ENCODE assay signal across 24 mouse cellular contexts in the genomic region with DNA sequence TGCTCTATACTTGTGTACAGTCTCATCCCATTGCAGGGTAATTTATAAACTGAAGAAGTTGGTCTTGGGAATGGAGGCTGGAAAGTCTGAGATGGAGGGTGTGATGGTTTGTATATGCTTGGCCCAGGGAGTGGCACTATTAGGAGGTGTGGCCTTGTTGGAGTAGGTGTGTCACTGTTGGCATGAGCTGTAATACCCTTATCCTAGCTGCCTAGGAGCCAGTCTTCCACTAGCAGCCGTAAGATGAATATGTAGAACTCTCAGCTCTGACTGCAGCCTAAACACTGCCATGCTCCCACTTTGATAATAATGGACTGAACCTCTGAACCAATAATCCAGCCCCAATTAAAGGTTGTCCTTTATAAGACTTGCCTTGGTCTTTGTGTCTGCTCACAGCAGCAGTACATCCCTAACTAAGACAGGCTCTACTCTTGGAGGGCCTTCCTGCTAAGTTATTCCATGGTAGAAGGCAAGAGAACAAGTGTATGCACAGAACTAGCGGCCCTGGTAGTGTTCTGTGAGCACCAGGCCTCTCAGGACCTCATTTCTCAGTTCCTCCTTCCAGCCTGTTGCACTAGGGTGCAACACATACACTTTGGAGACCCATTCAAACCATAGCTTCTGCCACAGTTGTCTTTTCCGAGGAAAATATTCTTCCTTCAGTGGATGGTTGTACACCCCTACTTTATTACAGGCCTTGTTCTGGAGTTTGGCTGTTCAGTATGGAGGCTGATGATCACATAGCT. TPM values are rescaled to one million over a fixed set of nuclear protein-coding genes. Genes with fewer than 3 reads are reported as not detected.
A peak's percentile ranks its signal among the peaks of the same experiment; 100 is the strongest.
DNase-seq lines count a peak whose midpoint lies in the region; ATAC-seq and TF ChIP-seq lines count a peak whose summit lies in the region.
"Had no signal": no experiment of that assay in that cellular context is flagged by ENCODE, and none has a peak within 500 bp of the region (broad histone marks: within the 10 kb centered on the region; RNA-seq: fewer than 3 reads in every experiment).

No protein-coding gene starts in this region.

- H3K9ac ChIP-seq in midbrain, embryonic 11.5 days (ENCODE audit: low read length), result no peak overlapping the region
- H3K9ac ChIP-seq in midbrain, embryonic 13.5 days (replicated peaks), result no peak overlapping the region
- peak overlapping the region; percentile 39; the same call in 1 of the 2 replicates for H3K9ac ChIP-seq in liver, embryonic 12.5 days
- H3K9ac ChIP-seq in lung, postnatal 0 days (replicated peaks; ENCODE audit: low read depth), result no peak overlapping the region
- H3K9ac ChIP-seq in kidney, embryonic 15.5 days, result no peak overlapping the region
- H3K9ac ChIP-seq: midbrain, embryonic 15.5 days; neural tube, embryonic 12.5 days had no signal

- ATAC-seq in midbrain, embryonic 11.5 days (ENCODE audit: low FRiP score), result no peak
- ATAC-seq in midbrain, embryonic 13.5 days, result no peak
- ATAC-seq in liver, embryonic 12.5 days, result peak; percentile 66
- ATAC-seq in megakaryocyte progenitor cell, adult 5-6 weeks (replicated peaks; ENCODE audit: poor library complexity), result 0 out of 2 replicates have a peak, but pooled peaks have one; percentile 18
- no peak for ATAC-seq in lung, postnatal 0 days
- ATAC-seq in kidney, embryonic 15.5 days (replicated peaks; ENCODE audit: low FRiP score), result no peak
- ATAC-seq: CD4-positive, CD25-positive, alpha-beta regulatory T cell, adult 4 months; forebrain, embryonic 16.5 days; hindbrain, embryonic 16.5 days; midbrain, embryonic 15.5 days; Patski had no signal

- intact Hi-C loops in left cerebral cortex, postnatal 25 days (cut with DNase I), result no loop called here

- TF ChIP-seq EP300 in lung, postnatal 0 days (IDR thresholded peaks at IDR 0.05), result no peak

- no peak for TF ChIP-seq POLR2A in cerebellum, adult 2 months (IDR thresholded peaks at IDR 0.05; ENCODE audit: borderline replicate concordance, insufficient read depth, low read length)

- no peak overlapping the region for H3K27ac ChIP-seq in midbrain, embryonic 11.5 days (ENCODE audit: low read depth, low read length)
- no peak overlapping the region for H3K27ac ChIP-seq in midbrain, embryonic 13.5 days
- H3K27ac ChIP-seq in liver, embryonic 12.5 days, result peak overlapping the region; percentile 75
- no peak overlapping the region for H3K27ac ChIP-seq in lung, postnatal 0 days (ENCODE audit: low read length)
- no peak overlapping the region for H3K27ac ChIP-seq in cerebellum, adult 2 months (ENCODE audit: insufficient read depth, low read length)
- no peak overlapping the region for H3K27ac ChIP-seq in kidney, embryonic 15.5 days
- H3K27ac ChIP-seq: forebrain, embryonic 10.5 days; left cerebral cortex, adult 2 months; limb, embryonic 10.5 days; midbrain, embryonic 15.5 days; neural tube, embryonic 12.5 days had no signal

- no peaks in the 10 kb centered on the region for H3K9me3 ChIP-seq in midbrain, embryonic 11.5 days (ENCODE audit: control insufficient read depth, low read length)
- H3K9me3 ChIP-seq in midbrain, embryonic 13.5 days, result no peaks in the 10 kb centered on the region
- no peaks in the 10 kb centered on the region for H3K9me3 ChIP-seq in liver, embryonic 12.5 days (replicated peaks)
- no peaks in the 10 kb centered on the region for H3K9me3 ChIP-seq in lung, postnatal 0 days (ENCODE audit: low read length)
- H3K9me3 ChIP-seq in kidney, embryonic 15.5 days (replicated peaks), result no peaks in the 10 kb centered on the region
- H3K9me3 ChIP-seq: forebrain, embryonic 10.5 days; limb, embryonic 10.5 days; midbrain, embryonic 15.5 days; neural tube, embryonic 12.5 days had no signal

- no peak overlapping the region for H3K4me2 ChIP-seq in midbrain, embryonic 11.5 days
- no peak overlapping the region for H3K4me2 ChIP-seq in midbrain, embryonic 13.5 days (replicated peaks)
- H3K4me2 ChIP-seq in liver, embryonic 12.5 days, result peak overlapping the region; percentile 49
- no peak overlapping the region for H3K4me2 ChIP-seq in lung, postnatal 0 days (replicated peaks; ENCODE audit: low read depth, low read length)
- H3K4me2 ChIP-seq in kidney, embryonic 15.5 days, result no peak overlapping the region
- H3K4me2 ChIP-seq: heart, embryonic 11.5 days; midbrain, embryonic 15.5 days; neural tube, embryonic 12.5 days had no signal

- 95% methylated on average over 3 of the region's 3 CpGs for WGBS in midbrain, embryonic 11.5 days
- WGBS in midbrain, embryonic 13.5 days, result 93% methylated on average over 3 of the region's 3 CpGs
- WGBS in liver, embryonic 12.5 days (ENCODE audit: insufficient replicate concordance), result 51% methylated on average over 3 of the region's 3 CpGs
- WGBS in lung, postnatal 0 days, result 79% methylated on average over 3 of the region's 3 CpGs
- WGBS in cerebellum, adult 2 months, result 90% methylated on average over 3 of the region's 3 CpGs
- WGBS in kidney, embryonic 15.5 days, result 89% methylated on average over 3 of the region's 3 CpGs

- H3K27me3 ChIP-seq in midbrain, embryonic 11.5 days (ENCODE audit: control insufficient read depth, insufficient read depth, low read length), result no peaks in the 10 kb centered on the region
- H3K27me3 ChIP-seq in midbrain, embryonic 13.5 days, result no peaks in the 10 kb centered on the region
- no peaks in the 10 kb centered on the region for H3K27me3 ChIP-seq in liver, embryonic 12.5 days (replicated peaks)
- H3K27me3 ChIP-seq in lung, postnatal 0 days (replicated peaks; ENCODE audit: insufficient read depth, low read length), result no peaks in the 10 kb centered on the region
- H3K27me3 ChIP-seq in cerebellum, adult 2 months (ENCODE audit: control insufficient read depth, insufficient read depth, low read length), result no peaks in the 10 kb centered on the region
- no peaks in the 10 kb centered on the region for H3K27me3 ChIP-seq in kidney, embryonic 15.5 days
- H3K27me3 ChIP-seq: midbrain, embryonic 15.5 days; neural tube, embryonic 12.5 days; Patski had no signal

- DNase-seq in midbrain, embryonic 11.5 days (ENCODE audit: low spot score, missing footprints), result peak; percentile 26
- no peak for DNase-seq in left cerebral cortex, postnatal 25 days (ENCODE audit: low spot score in 2 of 2)
- no peak for DNase-seq in lung, postnatal 0 days (ENCODE audit: low spot score)
- no peak for DNase-seq in cerebellum, adult 2 months
- DNase-seq: cerebellum, adult 8-10 months; gastrocnemius, postnatal 10 days; kidney, adult 11 months; lung, postnatal 14 days; right cerebral cortex, postnatal 14 days; thymus, adult 2 months had no signal

- H3K4me1 ChIP-seq in midbrain, embryonic 11.5 days (ENCODE audit: control insufficient read depth, insufficient read depth, low read length), result peaks cover 11% of the 10 kb centered on the region
- peaks cover 19% of the 10 kb centered on the region for H3K4me1 ChIP-seq in midbrain, embryonic 13.5 days (replicated peaks)
- peaks cover 58% of the 10 kb centered on the region for H3K4me1 ChIP-seq in liver, embryonic 12.5 days
- H3K4me1 ChIP-seq in lung, postnatal 0 days (ENCODE audit: insufficient read depth, low read depth, low read length), result peaks cover 4% of the 10 kb centered on the region; the same call in 1 of the 2 replicates
- H3K4me1 ChIP-seq in cerebellum, adult 2 months (ENCODE audit: control insufficient read depth, insufficient read depth, low read length), result peaks cover 4% of the 10 kb centered on the region
- H3K4me1 ChIP-seq in kidney, embryonic 15.5 days, result peaks cover 20% of the 10 kb centered on the region

- H3K4me3 ChIP-seq in midbrain, embryonic 11.5 days (ENCODE audit: low read depth, low read length), result no peak overlapping the region
- no peak overlapping the region for H3K4me3 ChIP-seq in midbrain, embryonic 13.5 days (replicated peaks)
- H3K4me3 ChIP-seq in liver, embryonic 12.5 days, result no peak overlapping the region
- no peak overlapping the region for H3K4me3 ChIP-seq in lung, postnatal 0 days (ENCODE audit: low read depth, low read length)
- H3K4me3 ChIP-seq in cerebellum, adult 2 months (replicated peaks; ENCODE audit: insufficient read depth, low read depth, low read length), result no peak overlapping the region
- no peak overlapping the region for H3K4me3 ChIP-seq in kidney, embryonic 15.5 days (replicated peaks)
- H3K4me3 ChIP-seq: forebrain, embryonic 10.5 days; left cerebral cortex, adult 2 months; limb, embryonic 10.5 days; midbrain, embryonic 15.5 days; neural tube, embryonic 12.5 days had no signal

- no peak for TF ChIP-seq CTCF in lung, postnatal 0 days (IDR thresholded peaks at IDR 0.05)
- TF ChIP-seq CTCF in cerebellum, adult 2 months (IDR thresholded peaks at IDR 0.05; ENCODE audit: borderline replicate concordance, insufficient read depth, low read depth, low read length), result no peak

- no peaks in the 10 kb centered on the region for H3K36me3 ChIP-seq in midbrain, embryonic 11.5 days (ENCODE audit: control insufficient read depth, insufficient read depth, low read length)
- H3K36me3 ChIP-seq in midbrain, embryonic 13.5 days, result no peaks in the 10 kb centered on the region
- peaks cover 9% of the 10 kb centered on the region; the same call in 1 of the 2 replicates for H3K36me3 ChIP-seq in liver, embryonic 12.5 days
- no peaks in the 10 kb centered on the region for H3K36me3 ChIP-seq in lung, postnatal 0 days (ENCODE audit: insufficient read depth, low read length)
- no peaks in the 10 kb centered on the region for H3K36me3 ChIP-seq in kidney, embryonic 15.5 days
- H3K36me3 ChIP-seq: midbrain, embryonic 15.5 days; neural tube, embryonic 12.5 days had no signal

RNA-seq across cellular contexts. Expression of a gene that starts 3.9 kb away (rescaled TPM):
- polyA plus RNA-seq in midbrain, embryonic 11.5 days (2014; fragmentation: Nextera tagmentation; extraction: Ambion mirVana), result 53.1 and 56.4 TPM in 2 replicates
- 48.9 and 50.0 TPM in 2 replicates for polyA plus RNA-seq in midbrain, embryonic 13.5 days (2015; fragmentation: Nextera tagmentation; extraction: Ambion mirVana)
- polyA plus RNA-seq in liver, embryonic 12.5 days (2016; fragmentation: Nextera tagmentation; extraction: Ambion mirVana), result 37.9 and 39.0 TPM in 2 replicates
- total RNA-seq in megakaryocyte progenitor cell, adult 5-6 weeks (2015), result 31.8 and 41.3 TPM in 2 replicates
- 52.3 and 54.7 TPM in 2 replicates for total RNA-seq in megakaryocyte progenitor cell, adult 5-6 weeks (2017)
- 10 to 100 TPM; 32.7 to 42.0 TPM for total RNA-seq in left cerebral cortex, postnatal 25 days (2021)
- polyA plus RNA-seq in lung, postnatal 0 days (2015; fragmentation: Nextera tagmentation; extraction: Ambion mirVana), result 27.3 and 28.1 TPM in 2 replicates
- polyA plus RNA-seq in cerebellum, adult 2 months (2012; rRNA removed), result 32.4 and 33.9 TPM in 2 replicates
- 42.0 and 50.4 TPM in 2 replicates for polyA plus RNA-seq in kidney, embryonic 15.5 days (2015; fragmentation: Nextera tagmentation; extraction: Ambion mirVana)

RNA-seq across cellular contexts. Expression of a gene that starts 15.2 kb away (rescaled TPM):
- 69.5 and 81.7 TPM in 2 replicates for polyA plus RNA-seq in midbrain, embryonic 11.5 days (2014; fragmentation: Nextera tagmentation; extraction: Ambion mirVana)
- polyA plus RNA-seq in midbrain, embryonic 13.5 days (2015; fragmentation: Nextera tagmentation; extraction: Ambion mirVana), result 70.8 and 75.5 TPM in 2 replicates
- 63.7 and 68.9 TPM in 2 replicates for polyA plus RNA-seq in liver, embryonic 12.5 days (2016; fragmentation: Nextera tagmentation; extraction: Ambion mirVana)
- total RNA-seq in megakaryocyte progenitor cell, adult 5-6 weeks (2015), result 56.4 and 57.4 TPM in 2 replicates
- total RNA-seq in megakaryocyte progenitor cell, adult 5-6 weeks (2017), result 35.8 and 36.5 TPM in 2 replicates
- 10 to 100 TPM; 34.2 to 36.8 TPM for total RNA-seq in left cerebral cortex, postnatal 25 days (2021)
- 26.4 and 27.5 TPM in 2 replicates for polyA plus RNA-seq in lung, postnatal 0 days (2015; fragmentation: Nextera tagmentation; extraction: Ambion mirVana)
- polyA plus RNA-seq in cerebellum, adult 2 months (2012; rRNA removed), result 57.8 and 60.8 TPM in 2 replicates
- 86.1 and 89.0 TPM in 2 replicates for polyA plus RNA-seq in kidney, embryonic 15.5 days (2015; fragmentation: Nextera tagmentation; extraction: Ambion mirVana)

RNA-seq across cellular contexts. Expression of a gene that starts 37.0 kb away (rescaled TPM):
- polyA plus RNA-seq in midbrain, embryonic 11.5 days (2014; fragmentation: Nextera tagmentation; extraction: Ambion mirVana), result 6.7 and 7.9 TPM in 2 replicates
- 3.3 and 3.7 TPM in 2 replicates for polyA plus RNA-seq in midbrain, embryonic 13.5 days (2015; fragmentation: Nextera tagmentation; extraction: Ambion mirVana)
- 16.5 and 17.2 TPM in 2 replicates for polyA plus RNA-seq in liver, embryonic 12.5 days (2016; fragmentation: Nextera tagmentation; extraction: Ambion mirVana)
- 4.0 and 5.4 TPM in 2 replicates for total RNA-seq in megakaryocyte progenitor cell, adult 5-6 weeks (2015)
- total RNA-seq in megakaryocyte progenitor cell, adult 5-6 weeks (2017), result 2.8 and 3.5 TPM in 2 replicates
- 1 to 10 TPM; 4.1 to 4.3 TPM for total RNA-seq in left cerebral cortex, postnatal 25 days (2021)
- 8.1 and 8.2 TPM in 2 replicates for polyA plus RNA-seq in lung, postnatal 0 days (2015; fragmentation: Nextera tagmentation; extraction: Ambion mirVana)
- 7.9 and 10.3 TPM in 2 replicates for polyA plus RNA-seq in cerebellum, adult 2 months (2012; rRNA removed)
- polyA plus RNA-seq in kidney, embryonic 15.5 days (2015; fragmentation: Nextera tagmentation; extraction: Ambion mirVana), result 10.7 and 11.5 TPM in 2 replicates

Comparison
In these comparisons a context has a peak if more than half of its experiments do, and no peak if none do; other contexts are left out.
1. ATAC-seq: peak in liver, embryonic 12.5 days (single experiment) and megakaryocyte progenitor cell, adult 5-6 weeks (single experiment); none in midbrain, embryonic 11.5 days (single experiment), midbrain, embryonic 13.5 days (single experiment), lung, postnatal 0 days (single experiment) and kidney, embryonic 15.5 days (single experiment).